Mouse (Mus musculus) cerebellum, postnatal 4 days (tissue): ENCODE results near the gene 4931414P19Rik.

ENCODE experiments used
- DNase-seq, 2 experiments: peaks; one replicate each; pipeline ENCODE4 v3.0.0; 2022; ENCODE audit warnings: low spot score in 2 of 2, mixed read lengths in 1 of 2

4931414P19Rik gene

DNA sequence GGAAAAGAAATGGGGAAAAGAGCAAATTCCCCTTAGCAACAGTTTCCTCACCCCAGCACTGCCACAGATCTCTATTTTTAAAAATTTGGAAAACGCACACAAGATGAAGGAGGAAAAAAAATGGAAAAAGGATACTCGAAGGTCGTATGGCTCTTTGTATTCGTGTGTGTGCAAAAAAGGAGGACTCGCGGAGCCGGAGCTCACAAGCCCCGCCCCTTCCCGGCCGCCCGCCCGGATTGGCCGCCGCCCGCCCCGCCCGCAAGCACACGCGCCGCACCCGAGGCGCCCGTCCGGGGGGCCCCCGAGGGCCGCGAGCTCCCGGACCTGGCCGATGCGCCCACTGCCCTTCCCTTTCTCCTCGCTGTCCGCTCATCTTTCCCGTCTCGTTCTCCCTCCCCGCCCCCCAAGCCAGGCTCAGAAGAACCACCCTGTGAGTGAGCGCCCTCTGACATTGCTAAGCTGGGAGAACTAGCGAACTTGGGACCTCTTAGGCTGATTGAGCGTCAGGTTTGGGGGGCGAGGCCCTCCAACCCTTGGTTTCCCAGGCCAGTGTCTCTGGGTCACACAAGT is at the start of gene 4931414P19Rik:
4931414P19Rik (minus strand) TSS at position 242 of the 570 bp plus-strand sequence.
- peak; percentile 55 to 76 for DNase-seq

DNA sequence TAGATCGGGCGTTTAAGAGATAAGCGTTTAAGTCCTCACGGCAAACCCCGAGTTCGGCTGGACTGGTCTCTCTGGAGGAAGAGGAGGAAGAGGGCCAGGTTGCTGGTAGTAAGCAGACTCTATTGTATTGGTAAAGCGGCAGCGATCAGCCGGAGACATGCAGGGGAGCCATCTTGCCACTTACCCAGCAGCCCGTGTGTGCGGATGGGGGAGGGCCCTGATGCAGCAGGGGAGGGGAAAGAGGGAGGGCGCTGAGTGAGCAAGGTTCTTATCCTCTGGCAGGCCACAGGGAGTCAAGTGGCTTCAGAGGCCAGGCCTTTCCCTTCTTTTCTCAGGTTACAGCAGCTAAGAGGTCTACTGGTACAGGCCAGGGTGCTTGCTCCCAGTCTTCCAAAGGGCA is 47.7 kb upstream of the 4931414P19Rik start:
- peak; percentile 57 to 74 for DNase-seq

DNA sequence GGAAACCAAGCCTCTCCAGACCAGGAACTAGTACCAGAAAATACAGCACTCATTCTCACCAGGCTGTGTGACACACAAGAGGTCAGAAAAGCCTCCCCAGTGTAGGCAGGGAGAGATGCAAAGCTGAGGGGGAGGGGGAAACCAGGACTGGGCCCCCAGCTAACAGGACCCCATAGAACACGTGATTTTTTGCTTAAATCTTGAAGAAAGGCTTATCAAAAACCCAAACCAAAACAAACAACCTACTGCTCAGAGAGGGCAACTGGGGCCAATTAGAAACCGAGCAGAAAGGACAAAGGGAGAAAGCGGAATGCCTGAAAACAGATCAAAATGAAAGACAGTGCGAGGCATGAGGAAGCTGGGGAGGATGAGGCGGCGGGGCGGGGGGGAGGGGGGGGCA is 47.0 kb upstream of the 4931414P19Rik start:
- DNase-seq = no peak

DNA sequence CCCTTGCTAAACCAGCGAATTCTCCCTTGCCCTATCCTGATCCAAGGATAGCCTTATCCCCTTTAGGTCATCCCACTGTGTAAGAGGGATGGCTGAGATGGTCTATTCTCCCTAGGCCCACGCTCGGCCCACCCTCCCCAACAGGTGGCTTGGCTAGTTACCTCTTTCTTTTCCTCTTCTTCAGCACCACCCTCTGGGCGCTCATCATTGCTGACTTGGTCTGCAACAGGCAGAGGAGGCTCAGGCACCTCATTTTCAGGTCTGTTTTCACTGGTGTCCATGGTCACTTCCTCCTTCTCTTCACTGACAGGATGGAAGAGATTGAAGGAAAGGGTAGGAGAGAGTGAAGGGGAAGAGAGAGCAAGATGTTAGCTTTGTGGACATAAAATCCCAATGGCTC is 45.8 kb upstream of the 4931414P19Rik start:
- no peak for DNase-seq

DNA sequence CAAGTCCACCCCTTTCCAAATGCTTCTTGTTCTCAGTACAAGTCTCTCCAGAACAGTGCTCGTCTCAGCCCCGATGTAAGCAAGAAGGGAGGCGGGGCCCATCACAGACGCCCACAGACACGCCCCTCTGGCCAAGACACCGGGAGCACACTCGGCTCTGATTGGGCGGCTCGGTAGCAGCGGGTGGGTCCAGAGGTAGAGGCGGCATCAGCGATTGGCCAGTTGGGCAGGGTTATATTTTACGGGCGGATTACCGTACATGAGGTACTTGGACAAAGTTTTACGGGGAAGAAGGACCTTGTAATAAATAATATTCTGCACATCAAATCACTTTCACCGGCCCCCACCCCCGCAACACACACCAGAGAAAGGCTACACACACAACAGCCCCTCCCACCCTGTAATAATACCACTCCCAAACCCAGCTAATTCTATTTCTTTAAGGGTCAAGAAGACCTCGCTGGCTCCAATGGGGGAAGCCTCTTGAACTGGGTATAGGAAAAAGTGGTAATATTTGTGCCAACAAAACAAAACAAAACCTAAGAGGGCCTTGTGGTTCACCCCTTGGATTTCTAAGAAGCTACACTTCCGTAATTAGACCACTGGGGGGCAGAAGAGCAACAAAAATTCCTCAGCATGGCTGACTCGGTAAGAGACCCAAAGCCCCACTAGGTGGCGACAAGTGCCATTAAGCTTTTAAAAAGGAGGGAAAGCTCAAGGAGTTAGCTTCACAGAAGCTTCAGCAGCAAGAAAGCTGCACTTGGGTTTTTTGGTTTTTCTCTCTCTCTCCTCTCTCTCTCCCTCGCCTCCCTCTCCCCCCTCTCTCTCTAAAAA is 45.0 kb upstream of the 4931414P19Rik start:
- DNase-seq = peak; percentile 72 to 86

DNA sequence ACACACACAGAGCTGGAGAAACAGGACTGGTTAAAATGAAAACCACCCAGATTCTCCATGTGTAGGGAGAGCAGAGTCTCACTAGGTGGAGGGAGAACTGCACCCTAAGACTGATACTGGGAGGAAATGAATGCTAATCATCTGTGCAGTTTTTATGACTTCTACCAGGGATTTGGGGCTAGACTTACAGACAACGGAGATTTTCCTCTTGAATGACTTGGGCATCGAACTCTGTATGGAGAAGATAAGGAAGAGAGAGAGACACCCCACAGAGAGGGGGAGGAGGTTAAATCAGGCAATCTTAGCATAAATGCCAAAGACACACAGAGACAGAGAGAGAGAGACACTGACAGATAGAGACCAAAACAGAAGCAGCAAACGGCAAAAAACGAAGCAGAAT is 42.1 kb upstream of the 4931414P19Rik start:
- DNase-seq = no peak

DNA sequence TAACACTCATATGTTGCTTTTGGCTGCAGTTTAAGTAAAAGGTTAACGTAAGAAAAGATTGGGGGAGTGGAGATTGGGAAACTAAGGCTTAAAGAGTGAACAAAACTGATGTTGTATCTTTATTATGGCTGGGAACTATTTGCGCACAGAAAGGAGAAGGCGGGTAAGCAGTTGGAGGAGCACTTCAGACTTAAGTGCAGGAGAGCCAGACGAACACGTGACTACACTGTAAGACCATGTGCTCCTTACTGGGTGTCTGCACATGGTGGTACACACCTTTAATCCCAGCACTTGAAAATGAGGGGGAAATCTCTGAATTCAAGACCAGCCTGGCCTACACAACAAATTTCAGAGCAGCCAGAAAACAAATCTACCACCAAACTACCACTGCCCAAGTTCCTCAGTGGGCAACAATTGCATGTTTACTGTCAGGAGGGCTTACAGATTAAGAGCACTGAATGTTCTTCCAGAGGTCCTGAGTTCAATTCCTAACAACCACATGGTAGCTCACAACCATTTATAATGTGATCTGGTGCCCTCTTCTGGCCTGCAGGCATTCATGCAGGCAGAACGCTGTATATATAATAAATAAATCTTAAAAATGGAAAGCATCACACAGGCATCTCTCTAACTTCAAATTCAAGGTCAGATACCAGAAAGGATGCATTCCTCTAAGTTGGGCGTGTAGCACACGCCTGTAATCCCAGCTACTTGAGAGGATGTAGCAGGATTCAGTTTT is 41.3 kb upstream of the 4931414P19Rik start:
- no peak for DNase-seq

DNA sequence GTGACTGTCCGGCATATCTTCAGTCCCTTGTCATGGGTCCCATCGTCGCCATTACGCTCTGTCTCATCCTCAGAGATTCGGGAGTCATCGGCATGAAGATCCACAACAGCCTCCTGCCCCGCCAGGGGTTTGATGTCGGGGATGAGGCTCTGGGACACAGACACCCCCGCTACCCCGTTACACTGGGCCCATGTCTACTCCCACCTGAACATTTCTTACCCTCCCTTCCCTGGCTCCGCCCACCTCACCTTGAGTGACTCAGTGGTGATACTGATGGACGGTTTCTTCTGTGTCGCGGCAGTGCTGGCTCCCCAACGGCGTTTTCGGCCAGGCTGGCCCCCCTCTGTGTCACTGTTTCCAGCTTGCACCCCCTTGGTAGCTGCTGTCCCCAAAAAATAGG is 40.7 kb upstream of the 4931414P19Rik start:
- no peak for DNase-seq

DNA sequence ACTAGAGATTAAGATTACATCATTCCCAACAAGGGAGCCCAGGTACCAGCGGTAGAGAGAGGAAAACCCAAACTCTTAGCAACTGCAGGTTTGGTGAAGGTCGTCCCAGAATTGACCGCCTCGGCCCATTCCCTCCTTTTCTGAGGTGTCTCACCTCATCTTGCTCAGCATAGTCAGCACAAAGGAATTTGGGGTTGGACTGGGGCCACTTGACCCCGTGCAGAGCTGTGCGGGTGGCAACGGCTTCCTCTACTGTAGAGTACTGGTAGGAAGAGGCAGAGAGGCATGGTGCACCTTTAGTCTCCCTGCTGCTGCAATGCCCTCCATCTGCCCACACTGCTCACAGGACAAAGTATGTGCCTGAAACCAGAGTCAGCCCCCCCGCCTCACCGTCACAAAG is 38.5 kb upstream of the 4931414P19Rik start:
- DNase-seq = no peak

DNA sequence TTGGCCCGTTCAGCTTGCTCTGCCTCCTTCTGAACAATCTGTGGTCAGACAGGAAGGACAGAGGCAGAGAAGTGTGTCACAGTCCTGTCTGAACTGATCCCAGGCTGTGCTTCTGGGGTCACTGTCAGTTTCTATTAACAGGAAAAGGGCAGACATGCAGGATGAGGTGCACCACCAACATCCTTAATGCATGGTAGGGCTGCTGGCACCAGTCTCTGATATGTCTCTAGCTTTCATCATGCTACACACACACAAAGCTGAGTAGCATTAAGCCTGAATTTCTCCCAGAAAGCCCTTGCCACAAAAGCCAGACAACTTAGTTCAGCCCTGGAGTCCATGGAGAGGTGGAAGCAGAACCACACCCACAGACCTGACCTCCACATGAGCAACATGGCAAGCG is 37.2 kb upstream of the 4931414P19Rik start:
- DNase-seq = no peak

DNA sequence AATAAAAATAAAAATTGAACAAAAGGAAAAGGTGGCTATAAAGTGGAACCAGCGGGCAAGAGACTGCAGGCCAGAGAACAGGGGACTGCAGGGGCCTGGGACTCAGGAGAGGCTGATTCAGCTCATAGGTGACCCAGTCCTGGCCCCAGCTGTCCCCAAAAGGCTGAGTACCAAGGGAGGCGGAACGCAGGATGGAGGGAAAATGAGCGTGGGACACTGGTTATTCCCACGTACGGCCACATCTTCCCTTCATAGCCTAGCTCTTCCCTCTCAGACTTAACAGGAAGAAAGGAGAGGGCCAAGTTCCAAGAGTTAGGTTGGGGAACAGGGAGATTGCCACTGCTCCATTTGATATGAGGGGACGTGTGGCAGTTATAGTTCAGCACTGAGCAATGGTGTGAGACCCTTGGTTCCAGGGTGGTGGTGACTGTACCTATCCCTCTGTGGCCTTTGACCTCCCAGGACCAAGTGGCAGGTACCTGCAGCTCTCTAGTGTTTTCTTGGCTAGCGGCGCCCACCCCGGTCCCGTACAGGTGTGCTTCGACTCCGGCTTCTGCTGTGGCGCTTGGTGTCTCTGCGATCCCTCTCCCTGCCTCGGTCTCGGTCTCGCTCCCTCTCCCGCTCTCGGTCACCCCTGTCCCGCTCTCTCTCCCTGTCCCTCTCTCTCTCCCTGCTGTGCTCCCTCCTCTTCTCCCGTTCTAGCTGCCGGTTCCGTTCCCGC is 36.6 kb upstream of the 4931414P19Rik start:
- DNase-seq = no peak

DNA sequence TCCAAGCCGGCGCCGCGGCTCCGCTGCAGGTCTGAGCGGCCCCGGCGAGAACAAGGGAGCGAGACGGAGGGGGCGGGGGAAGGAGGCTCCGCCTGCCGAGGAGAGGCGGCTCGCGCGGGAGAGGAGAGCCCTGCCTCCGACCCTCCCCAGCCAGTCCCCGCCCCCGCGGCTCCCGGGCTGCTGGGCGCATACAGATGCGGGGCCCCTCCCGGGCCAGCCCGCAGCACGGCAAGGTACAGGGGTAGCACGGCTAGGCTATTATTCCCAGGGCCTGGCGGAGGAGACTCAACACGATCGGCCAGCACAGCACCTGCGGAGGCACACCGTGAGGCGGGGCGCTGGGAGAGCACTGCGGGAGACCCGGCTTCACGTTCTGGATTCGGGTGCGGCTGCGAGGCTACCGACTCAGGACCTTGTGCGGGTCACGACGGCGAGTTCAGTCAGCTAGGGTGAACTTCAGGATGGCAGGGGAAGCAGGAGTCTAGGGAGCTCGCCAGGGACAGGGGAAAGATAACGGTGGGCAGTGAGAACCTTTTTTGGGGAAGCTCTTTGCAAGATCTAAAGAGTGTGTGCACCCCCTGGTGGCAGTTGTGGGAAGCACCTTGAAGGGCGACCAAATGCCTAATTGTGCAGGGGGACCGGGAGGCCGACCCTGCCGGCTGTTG is 35.6 kb upstream of the 4931414P19Rik start, which contains the start of gene Cdh24:
Cdh24 (minus strand) TSS at position 60 of the 665 bp plus-strand sequence.
- peak; percentile 93 to 95 for DNase-seq

DNA sequence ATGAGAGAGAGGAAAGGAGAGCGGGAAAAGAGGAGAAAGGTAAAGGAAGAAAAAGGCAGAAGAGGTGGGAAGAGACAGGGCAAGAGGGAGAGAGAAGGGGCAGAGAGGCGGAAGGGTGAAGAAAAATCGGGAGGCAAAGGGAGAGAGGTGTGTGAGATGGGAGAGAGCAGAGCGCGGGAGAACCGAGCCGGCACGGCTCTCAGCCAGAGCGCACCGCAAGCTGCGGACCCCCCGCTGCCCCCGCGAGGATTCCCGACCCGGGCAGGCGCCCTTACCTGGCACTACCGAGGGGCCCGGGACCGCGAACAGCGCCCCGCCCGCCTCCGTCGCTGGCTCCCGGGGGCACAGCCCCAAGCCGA is 35.1 kb upstream of the 4931414P19Rik start, which contains the start of gene Gm17606:
Gm17606 (plus strand) TSS at position 7 of the 359 bp plus-strand sequence.
- DNase-seq = no peak

DNA sequence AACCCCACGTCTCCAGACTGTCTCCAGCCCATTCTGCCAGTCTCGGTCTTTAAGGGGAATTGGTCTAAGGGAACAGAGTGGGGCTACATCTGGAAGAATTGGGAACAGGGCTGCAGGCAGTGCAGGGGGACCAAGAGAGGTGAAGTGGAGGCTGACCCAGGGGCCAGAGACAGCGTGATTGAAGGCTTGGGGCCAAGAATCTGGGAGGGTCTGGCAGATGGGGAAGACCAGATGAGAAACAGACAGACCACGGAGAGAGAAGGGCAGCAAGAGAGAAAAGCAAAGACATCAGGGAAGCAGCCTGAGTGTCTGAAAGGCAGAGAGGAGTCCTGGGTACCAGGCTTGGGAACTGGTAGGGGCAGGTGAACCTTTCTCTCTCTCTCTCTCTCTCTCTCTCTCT is 34.3 kb upstream of the 4931414P19Rik start:
- no peak for DNase-seq

DNA sequence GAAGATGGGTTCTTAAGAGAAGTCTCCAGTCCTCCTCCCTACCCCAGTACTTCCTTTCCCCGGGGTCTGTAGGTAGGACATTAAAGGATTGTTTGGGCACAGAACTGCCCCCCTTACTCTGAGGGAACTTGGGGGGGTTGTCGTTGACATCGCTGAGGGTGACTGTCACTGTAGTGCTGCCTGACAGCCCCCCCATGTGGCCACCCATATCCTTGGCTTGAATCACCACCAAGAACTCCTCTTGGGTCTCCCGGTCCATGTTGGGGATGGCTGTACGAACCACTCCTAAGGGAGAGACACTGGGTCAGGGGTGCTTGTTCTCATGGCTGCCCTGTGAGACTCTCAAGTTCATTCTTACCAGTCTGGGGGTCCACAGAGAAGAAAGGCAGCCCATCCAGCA is 32.4 kb upstream of the 4931414P19Rik start:
- no peak for DNase-seq

DNA sequence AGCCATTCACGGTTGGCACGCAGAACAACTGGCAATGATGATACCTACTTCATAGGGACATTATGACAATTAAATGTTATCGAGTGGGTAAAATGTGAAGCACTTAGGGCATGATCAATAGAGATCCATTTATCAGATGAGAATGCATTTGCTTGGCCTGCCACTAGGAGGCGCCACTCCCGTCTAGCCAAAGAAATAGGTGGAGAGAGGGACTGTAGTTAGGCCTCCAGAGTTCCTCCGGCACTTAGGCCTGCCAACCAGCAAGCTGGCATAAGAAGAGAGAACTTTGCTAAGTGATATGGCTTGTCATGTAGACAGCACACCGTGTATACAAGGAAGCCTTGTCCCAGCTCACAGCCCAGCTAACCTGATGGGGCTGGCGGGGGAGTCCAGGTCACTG is 31.2 kb upstream of the 4931414P19Rik start:
- DNase-seq = peak in 1 of 2 experiments; percentile 61

DNA sequence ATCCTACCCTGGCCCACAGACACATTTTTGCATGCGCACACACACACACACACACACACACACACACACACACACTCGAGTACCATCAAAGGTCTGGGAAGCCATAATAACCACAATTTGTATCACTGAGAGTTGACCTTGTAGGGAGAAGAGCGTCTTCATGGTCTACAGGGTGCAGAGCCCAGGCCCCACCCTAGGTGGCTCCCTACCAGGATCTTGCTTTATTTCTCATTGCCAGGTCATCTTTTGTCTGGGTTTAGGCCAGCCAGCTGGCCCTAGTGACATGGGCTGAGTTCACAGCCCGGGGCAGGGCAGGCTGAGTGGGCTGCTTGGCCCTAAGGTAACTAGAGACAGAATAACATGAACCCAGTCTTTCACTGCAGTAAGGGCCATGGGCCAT is 28.4 kb upstream of the 4931414P19Rik start:
- no peak for DNase-seq

DNA sequence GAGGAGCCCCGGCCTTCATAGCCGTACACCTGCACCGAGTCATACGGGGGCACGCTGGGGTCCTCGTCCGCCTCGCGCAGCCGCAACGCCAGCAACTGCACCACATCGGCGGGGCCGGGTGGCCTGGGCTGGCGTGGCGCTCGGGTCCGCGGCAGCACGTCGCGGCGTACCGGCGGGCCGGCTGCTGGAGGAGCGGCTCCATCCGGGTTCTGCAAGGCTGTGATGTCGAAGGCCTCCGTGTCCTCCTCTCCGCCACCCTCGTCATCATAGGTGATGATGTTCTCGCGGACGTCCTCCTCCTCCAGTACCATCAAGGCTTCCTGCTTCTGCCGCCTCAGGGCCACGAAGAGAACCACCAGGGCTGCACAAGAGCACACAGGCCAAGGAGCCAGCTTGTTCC is 26.5 kb upstream of the 4931414P19Rik start:
- no peak for DNase-seq

DNA sequence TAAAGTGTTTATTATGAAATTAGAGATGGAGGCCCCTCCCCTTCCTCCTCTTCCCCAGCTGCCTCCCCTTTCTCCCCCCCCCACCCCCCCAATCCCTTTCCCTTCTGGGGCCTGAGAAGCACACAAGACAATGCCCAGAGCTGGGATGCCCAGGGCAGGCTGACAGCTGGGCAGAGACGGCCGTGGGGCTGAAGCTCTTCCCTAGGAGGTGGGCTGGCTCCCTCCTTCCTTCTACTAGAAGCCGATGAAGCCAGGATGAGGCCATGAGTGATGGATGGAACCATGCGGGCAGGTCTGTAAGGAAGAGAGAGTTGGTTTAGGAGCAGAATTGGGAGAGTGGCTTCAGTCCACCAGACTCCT is 25.4 kb upstream of the 4931414P19Rik start:
- no peak for DNase-seq

DNA sequence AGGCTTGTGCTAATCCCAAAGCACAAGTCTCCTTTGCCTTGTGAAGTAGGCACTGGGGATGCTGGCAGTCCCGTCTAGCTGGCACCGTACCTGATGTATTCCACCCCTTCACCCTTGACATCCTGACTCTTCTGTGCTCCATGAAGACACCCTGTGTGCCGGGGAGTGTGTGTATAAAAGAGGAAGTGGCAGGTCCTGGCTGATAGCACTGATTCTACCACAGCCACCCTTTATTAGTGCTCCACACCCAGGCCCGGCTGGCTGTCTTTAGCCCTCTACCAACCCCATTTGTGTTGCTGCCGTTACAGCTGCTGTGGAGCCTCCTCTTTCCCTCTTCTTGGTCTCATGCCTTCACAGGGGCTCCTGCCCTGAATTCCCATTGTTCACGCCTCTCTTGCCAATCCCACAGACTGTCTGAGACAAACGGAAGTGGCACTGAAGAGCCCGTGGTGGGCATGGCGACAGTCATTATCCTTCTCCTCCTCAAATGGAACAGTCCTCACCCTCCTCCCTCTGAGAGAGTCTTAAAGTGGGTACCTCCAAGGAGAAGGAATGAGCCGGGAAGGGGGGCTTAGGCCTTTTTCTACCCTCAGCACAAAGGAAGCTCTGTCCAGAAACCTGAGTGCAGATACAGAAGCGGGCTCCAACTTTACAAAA is 24.9 kb upstream of the 4931414P19Rik start:
- DNase-seq = no peak

DNA sequence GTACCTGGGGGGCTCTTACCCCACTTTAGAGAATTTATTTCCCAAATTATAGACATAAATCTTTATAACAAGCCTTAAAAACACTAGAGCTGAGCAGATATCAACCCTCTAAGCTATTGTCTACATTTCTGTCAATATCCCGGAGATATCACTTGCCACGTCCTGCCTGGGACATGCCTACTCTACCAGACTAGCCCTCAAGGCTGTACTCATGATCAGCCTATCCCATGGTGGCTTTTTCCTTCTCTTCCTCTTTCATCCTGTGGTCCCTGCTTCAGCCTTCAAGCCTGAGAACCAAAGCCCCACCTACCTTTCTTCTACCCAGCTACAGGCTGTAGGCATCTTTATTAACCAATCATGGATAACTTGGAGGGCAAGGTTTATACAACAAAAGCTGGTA is 24.0 kb upstream of the 4931414P19Rik start:
- no peak for DNase-seq
